Mouse (Mus musculus): ENCODE results near the gene Ypel5. TPM values are rescaled to one million over a fixed set of nuclear protein-coding genes. Genes with fewer than 3 reads are reported as not detected.

The Ypel5 gene
- total and polyA plus RNA-seq, 3 experiments: 26.6 to 36.4 (median 35.6) TPM

GRCm38 (mm10) chr17:72878979-72879378 is 42.7 kb downstream of the Ypel5 start:
- intact Hi-C loops (cut with DNase I): no loop called here
- Histone ChIP-seq H3K79me2 (replicated peaks; ENCODE audit: control insufficient read depth, insufficient read depth, low read length) (no peaks in the 10 kb centered on the region), H3K36me3 (ENCODE audit: control insufficient read depth, insufficient read depth, low read length) (no peaks in the 10 kb centered on the region), H3K27me3 (ENCODE audit: control insufficient read depth, insufficient read depth, low read length) (no peaks in the 10 kb centered on the region), H3K4me3 (no peak overlapping the region), H3K9ac (ENCODE audit: low read depth, low read length) (no peak overlapping the region), H3K27ac (no peak overlapping the region), H3K4me1 (ENCODE audit: control insufficient read depth, insufficient read depth, low read length) (peaks cover 2% of the 10 kb centered on the region; the same call in 1 of the 2 replicates)
- no peak for DNase-seq
- TF ChIP-seq CTCF (IDR thresholded peaks at IDR 0.05): no peak
- no peak for TF ChIP-seq POLR2A (IDR thresholded peaks at IDR 0.05; ENCODE audit: insufficient read depth, low read depth, low read length)
- TF ChIP-seq EP300 (IDR thresholded peaks at IDR 0.05; ENCODE audit: insufficient read depth, low read depth, low read length): no peak
- WGBS: 68% methylated on average over 9 of the region's 9 CpGs

GRCm38 (mm10) chr17:72880156-72880555 is 43.9 kb downstream of the Ypel5 start:
- WGBS: 46% methylated on average over 3 of the region's 3 CpGs
- no peak overlapping the region for H3K4me3 ChIP-seq
- intact Hi-C loops (cut with DNase I): no loop called here
- H3K79me2 ChIP-seq (replicated peaks; ENCODE audit: control insufficient read depth, insufficient read depth, low read length): no peaks in the 10 kb centered on the region
- H3K4me1 ChIP-seq (ENCODE audit: control insufficient read depth, insufficient read depth, low read length): peaks cover 2% of the 10 kb centered on the region; the same call in 1 of the 2 replicates
- no peak for DNase-seq
- TF ChIP-seq EP300 (IDR thresholded peaks at IDR 0.05; ENCODE audit: insufficient read depth, low read depth, low read length): no peak
- TF ChIP-seq POLR2A (IDR thresholded peaks at IDR 0.05; ENCODE audit: insufficient read depth, low read depth, low read length): no peak
- TF ChIP-seq CTCF (IDR thresholded peaks at IDR 0.05): no peak
- peak overlapping the region; percentile 53 for H3K27ac ChIP-seq
- no peaks in the 10 kb centered on the region for H3K27me3 ChIP-seq (ENCODE audit: control insufficient read depth, insufficient read depth, low read length)
- H3K9ac ChIP-seq (ENCODE audit: low read depth, low read length): no peak overlapping the region
- H3K36me3 ChIP-seq (ENCODE audit: control insufficient read depth, insufficient read depth, low read length): no peaks in the 10 kb centered on the region

GRCm38 (mm10) chr17:72881051-72881450 is 44.8 kb downstream of the Ypel5 start:
- H3K4me3 ChIP-seq: no peak overlapping the region
- H3K4me1 ChIP-seq (ENCODE audit: control insufficient read depth, insufficient read depth, low read length): peaks cover 2% of the 10 kb centered on the region; the same call in 1 of the 2 replicates
- H3K36me3 ChIP-seq (ENCODE audit: control insufficient read depth, insufficient read depth, low read length): no peaks in the 10 kb centered on the region
- WGBS: 41% methylated on average over 3 of the region's 3 CpGs
- no peaks in the 10 kb centered on the region for H3K79me2 ChIP-seq (replicated peaks; ENCODE audit: control insufficient read depth, insufficient read depth, low read length)
- H3K27ac ChIP-seq: no peak overlapping the region
- H3K9ac ChIP-seq (ENCODE audit: low read depth, low read length): no peak overlapping the region
- no peak for TF ChIP-seq CTCF (IDR thresholded peaks at IDR 0.05)
- no peak for TF ChIP-seq POLR2A (IDR thresholded peaks at IDR 0.05; ENCODE audit: insufficient read depth, low read depth, low read length)
- TF ChIP-seq EP300 (IDR thresholded peaks at IDR 0.05; ENCODE audit: insufficient read depth, low read depth, low read length): no peak
- no peaks in the 10 kb centered on the region for H3K27me3 ChIP-seq (ENCODE audit: control insufficient read depth, insufficient read depth, low read length)
- DNase-seq: no peak
- intact Hi-C loops (cut with DNase I): no loop called here

GRCm38 (mm10) chr17:72881804-72882203 is 45.6 kb downstream of the Ypel5 start:
- no peaks in the 10 kb centered on the region for H3K36me3 ChIP-seq (ENCODE audit: control insufficient read depth, insufficient read depth, low read length)
- intact Hi-C loops (cut with DNase I): no loop called here
- no peak for DNase-seq

GRCm38 (mm10) chr17:72889556-72890397 is 53.5 kb downstream of the Ypel5 start:
- Histone ChIP-seq H3K4me3 (no peak overlapping the region), H3K36me3 (ENCODE audit: control insufficient read depth, insufficient read depth, low read length) (no peaks in the 10 kb centered on the region), H3K27ac (no peak overlapping the region), H3K9ac (ENCODE audit: low read depth, low read length) (no peak overlapping the region), H3K27me3 (ENCODE audit: control insufficient read depth, insufficient read depth, low read length) (no peaks in the 10 kb centered on the region), H3K79me2 (replicated peaks; ENCODE audit: control insufficient read depth, insufficient read depth, low read length) (no peaks in the 10 kb centered on the region), H3K4me1 (ENCODE audit: control insufficient read depth, insufficient read depth, low read length) (no peaks in the 10 kb centered on the region; the same call in 1 of the 2 replicates)
- 30% methylated on average over 20 of the region's 20 CpGs for WGBS
- peak; percentile 82 for TF ChIP-seq CTCF (IDR thresholded peaks at IDR 0.05)
- no peak for TF ChIP-seq POLR2A (IDR thresholded peaks at IDR 0.05; ENCODE audit: insufficient read depth, low read depth, low read length)
- intact Hi-C loops (cut with DNase I): loop anchor here (1.0 to 10.0 kb wide), 5 partner anchors 27 to 405 kb away; no protein-coding TSS in a partner anchor
- peak; percentile 47 to 59 for DNase-seq

More at GRCm38 (mm10) chr17:72881804-72882203, 45.6 kb downstream of the Ypel5 start:
- no peak overlapping the region for H3K9ac ChIP-seq (ENCODE audit: low read depth, low read length)
- no peaks in the 10 kb centered on the region for H3K27me3 ChIP-seq (ENCODE audit: control insufficient read depth, insufficient read depth, low read length)
- no peak overlapping the region for H3K4me3 ChIP-seq
- H3K4me1 ChIP-seq (ENCODE audit: control insufficient read depth, insufficient read depth, low read length): peaks cover 2% of the 10 kb centered on the region; the same call in 1 of the 2 replicates
- no peak overlapping the region for H3K27ac ChIP-seq
- no peak for TF ChIP-seq POLR2A (IDR thresholded peaks at IDR 0.05; ENCODE audit: insufficient read depth, low read depth, low read length)
- no peak for TF ChIP-seq EP300 (IDR thresholded peaks at IDR 0.05; ENCODE audit: insufficient read depth, low read depth, low read length)
- no peak for TF ChIP-seq CTCF (IDR thresholded peaks at IDR 0.05)
- no peaks in the 10 kb centered on the region for H3K79me2 ChIP-seq (replicated peaks; ENCODE audit: control insufficient read depth, insufficient read depth, low read length)
- WGBS: 75% methylated on average over 1 of the region's 1 CpGs

- no peak overlapping the region for H3K27ac ChIP-seq
- H3K4me1 ChIP-seq (ENCODE audit: control insufficient read depth, insufficient read depth, low read length): no peaks in the 10 kb centered on the region; the same call in 1 of the 2 replicates
- no peaks in the 10 kb centered on the region for H3K27me3 ChIP-seq (ENCODE audit: control insufficient read depth, insufficient read depth, low read length)
- no peak overlapping the region for H3K4me3 ChIP-seq
- H3K79me2 ChIP-seq (replicated peaks; ENCODE audit: control insufficient read depth, insufficient read depth, low read length): no peaks in the 10 kb centered on the region
- no peaks in the 10 kb centered on the region for H3K36me3 ChIP-seq (ENCODE audit: control insufficient read depth, insufficient read depth, low read length)
- intact Hi-C loops (cut with DNase I): loop anchor here (1.0 to 10.0 kb wide), 5 partner anchors 26 to 404 kb away; no protein-coding TSS in a partner anchor
- no peak for DNase-seq
- no peak overlapping the region for H3K9ac ChIP-seq (ENCODE audit: low read depth, low read length)
- TF ChIP-seq CTCF (IDR thresholded peaks at IDR 0.05) (peak; percentile 1), POLR2A (IDR thresholded peaks at IDR 0.05; ENCODE audit: insufficient read depth, low read depth, low read length) (no peak)
- WGBS: 74% methylated on average over 8 of the region's 8 CpGs
Measured at GRCm38 (mm10) chr17:72890398-72890898, 54.2 kb downstream of the Ypel5 start.
